Mouse (Mus musculus): ENCODE measurements around the gene Telo2. TPM values are rescaled to one million over a fixed set of nuclear protein-coding genes. Genes with fewer than 3 reads are reported as not detected.
A peak's percentile ranks its signal among the peaks of the same experiment; 100 is the strongest.
"Not testable (repeated sequence)": the region's sequence is repeated elsewhere in the genome, so short reads cannot be mapped to it uniquely, and the experiment has no call there.

Gene Telo2
- 49.1 and 51.0 TPM in 2 replicates for polyA plus RNA-seq (2016; fragmentation: Nextera tagmentation; extraction: Ambion mirVana)

- peak within 1 kb of the TSS; percentile 90 for H3K27ac ChIP-seq
- peak within 1 kb of the TSS; percentile 83 for H3K4me2 ChIP-seq (replicated peaks)
- H3K9ac ChIP-seq: peak within 1 kb of the TSS; percentile 72
- ATAC-seq (ENCODE audit: insufficient number of reproducible peaks, insufficient read depth, low FRiP score, low TSS enrichment): peak; percentile 83
- peak within 1 kb of the TSS; percentile 55 for H3K4me3 ChIP-seq
- peaks cover 14% of the 10 kb centered on the region for H3K36me3 ChIP-seq
- peaks cover 7% of the 10 kb centered on the region for H3K4me1 ChIP-seq
- no peaks in the 10 kb centered on the region for H3K9me3 ChIP-seq
- H3K27me3 ChIP-seq: no peaks in the 10 kb centered on the region
- 4% methylated on average over 40 of the region's 40 CpGs for WGBS
These were observed at the start of gene Telo2 for GRCm38 (mm10) chr17:25115664-25116432. Telo2 (minus strand) TSS chr17:25115967.

GRCm38 (mm10) chr17:25164770-25165169 is 49.0 kb upstream of the Telo2 start:
- 87% methylated on average over 3 of the region's 3 CpGs for WGBS
- H3K4me3 ChIP-seq: no peak overlapping the region
- H3K4me2 ChIP-seq (replicated peaks): no peak overlapping the region
- H3K27me3 ChIP-seq: no peaks in the 10 kb centered on the region
- H3K4me1 ChIP-seq: no peaks in the 10 kb centered on the region
- no peak overlapping the region for H3K27ac ChIP-seq
- no peaks in the 10 kb centered on the region for H3K9me3 ChIP-seq
- no peak for ATAC-seq (ENCODE audit: insufficient number of reproducible peaks, insufficient read depth, low FRiP score, low TSS enrichment)
- H3K36me3 ChIP-seq: peaks cover 16% of the 10 kb centered on the region
- H3K9ac ChIP-seq: no peak overlapping the region

- WGBS: 76% methylated on average over 7 of the region's 7 CpGs
- H3K36me3 ChIP-seq: peaks cover 25% of the 10 kb centered on the region
- ATAC-seq (ENCODE audit: insufficient number of reproducible peaks, insufficient read depth, low FRiP score, low TSS enrichment): no peak
- H3K4me1 ChIP-seq: no peaks in the 10 kb centered on the region
- no peaks in the 10 kb centered on the region for H3K27me3 ChIP-seq
- no peaks in the 10 kb centered on the region for H3K9me3 ChIP-seq
- no peak overlapping the region for H3K27ac ChIP-seq
- no peak overlapping the region for H3K4me3 ChIP-seq
- no peak overlapping the region for H3K9ac ChIP-seq
- H3K4me2 ChIP-seq (replicated peaks): no peak overlapping the region
These were observed 47.6 kb upstream of the Telo2 start for GRCm38 (mm10) chr17:25163387-25163786.

- Histone ChIP-seq H3K36me3 (peaks cover 30% of the 10 kb centered on the region), H3K27me3 (no peaks in the 10 kb centered on the region), H3K4me3 (no peak within 1 kb of the TSS), H3K27ac (no peak within 1 kb of the TSS), H3K9ac (no peak within 1 kb of the TSS), H3K9me3 (no peaks in the 10 kb centered on the region), H3K4me1 (no peaks in the 10 kb centered on the region), H3K4me2 (replicated peaks) (no peak within 1 kb of the TSS)
- WGBS: 74% methylated on average over 1 of the region's 1 CpGs
- ATAC-seq (ENCODE audit: insufficient number of reproducible peaks, insufficient read depth, low FRiP score, low TSS enrichment): no peak
These were observed 46.4 kb upstream of the Telo2 start, which contains the start of gene Ccdc154 for GRCm38 (mm10) chr17:25162161-25162560. Ccdc154 (plus strand) TSS chr17:25162461.

DNA sequence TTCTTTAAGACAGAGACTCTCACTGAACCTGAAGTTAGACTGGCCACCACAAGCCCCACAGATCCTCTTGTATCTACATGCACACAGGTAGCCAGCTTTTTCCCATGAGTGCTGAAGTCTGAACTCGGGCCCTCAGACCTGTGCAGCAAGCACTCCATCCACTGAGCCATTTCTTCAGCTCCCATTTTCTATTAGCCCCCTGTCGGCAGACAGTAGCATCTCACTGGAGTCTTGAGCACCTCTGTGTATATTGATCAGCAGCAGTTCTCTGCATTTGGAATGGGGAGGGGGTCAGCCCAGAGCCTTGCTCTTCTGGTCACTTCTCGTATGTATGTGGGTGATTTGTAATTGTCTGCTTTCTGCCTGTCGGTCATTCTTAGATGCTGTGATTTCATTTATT is 24.2 kb upstream of the Telo2 start:
- no peak overlapping the region for H3K9ac ChIP-seq
- peaks cover 12% of the 10 kb centered on the region; the same call in 1 of the 2 replicates for H3K36me3 ChIP-seq
- H3K4me1 ChIP-seq: no peaks in the 10 kb centered on the region
- no peaks in the 10 kb centered on the region for H3K27me3 ChIP-seq
- ATAC-seq (ENCODE audit: insufficient number of reproducible peaks, insufficient read depth, low FRiP score, low TSS enrichment): no peak
- no peaks in the 10 kb centered on the region for H3K9me3 ChIP-seq
- H3K4me3 ChIP-seq: no peak overlapping the region
- WGBS: 64% methylated on average over 4 of the region's 4 CpGs
- H3K4me2 ChIP-seq (replicated peaks): no peak overlapping the region
- no peak overlapping the region for H3K27ac ChIP-seq

DNA sequence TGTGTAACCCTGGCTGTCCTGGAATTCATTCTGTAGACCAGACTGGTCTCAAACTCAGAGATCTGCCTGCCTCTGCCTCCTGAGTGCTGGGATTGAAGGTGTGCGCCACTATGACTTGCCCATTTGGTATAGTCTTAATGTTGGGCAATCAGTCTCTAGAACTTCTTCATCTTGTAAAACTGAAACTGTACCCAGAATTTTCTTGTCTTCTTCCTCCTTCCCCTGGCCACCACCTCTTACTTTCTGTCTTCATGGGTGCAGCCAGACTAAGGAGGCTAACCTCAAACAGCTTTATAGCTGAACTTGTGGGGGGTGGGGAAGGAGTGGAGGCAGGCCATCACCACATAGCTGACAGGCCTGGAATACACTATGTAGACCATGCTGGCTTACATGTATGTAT is 23.0 kb upstream of the Telo2 start:
- H3K27me3 ChIP-seq: no peaks in the 10 kb centered on the region
- WGBS: 94% methylated on average over 1 of the region's 1 CpGs
- H3K4me1 ChIP-seq: peaks cover 10% of the 10 kb centered on the region
- no peak overlapping the region for H3K9ac ChIP-seq
- no peak overlapping the region for H3K4me3 ChIP-seq
- no peak for ATAC-seq (ENCODE audit: insufficient number of reproducible peaks, insufficient read depth, low FRiP score, low TSS enrichment)
- no peaks in the 10 kb centered on the region for H3K9me3 ChIP-seq
- peaks cover 12% of the 10 kb centered on the region; the same call in 1 of the 2 replicates for H3K36me3 ChIP-seq
- H3K4me2 ChIP-seq (replicated peaks): no peak overlapping the region
- no peak overlapping the region for H3K27ac ChIP-seq

DNA sequence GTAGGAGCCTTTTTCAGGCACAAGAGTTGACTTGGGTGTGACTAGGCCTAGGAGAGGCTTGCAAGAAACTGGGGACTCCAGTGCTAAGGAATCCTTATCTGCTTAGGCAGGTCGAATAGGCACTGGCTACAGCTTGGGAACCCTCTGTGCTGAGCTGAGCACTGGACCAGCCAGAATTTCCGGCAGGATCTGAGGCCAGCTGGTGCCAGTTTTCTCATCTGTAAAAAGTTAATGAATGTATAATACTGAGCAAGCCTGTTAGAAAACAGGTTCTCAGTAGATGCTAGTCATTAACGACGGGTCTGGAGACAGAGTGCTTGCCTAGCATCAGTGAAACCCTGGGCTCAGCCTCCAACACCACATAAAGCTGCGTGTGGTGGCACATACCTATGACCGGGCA is 19.9 kb upstream of the Telo2 start:
- peaks cover 10% of the 10 kb centered on the region for H3K4me1 ChIP-seq
- no peak overlapping the region for H3K27ac ChIP-seq
- no peak overlapping the region for H3K9ac ChIP-seq
- no peak for ATAC-seq (ENCODE audit: insufficient number of reproducible peaks, insufficient read depth, low FRiP score, low TSS enrichment)
- 82% methylated on average over 6 of the region's 6 CpGs for WGBS
- H3K27me3 ChIP-seq: no peaks in the 10 kb centered on the region
- no peak overlapping the region for H3K4me3 ChIP-seq
- no peak overlapping the region for H3K4me2 ChIP-seq (replicated peaks)
- 0 out of 2 replicates have a peak, but pooled peaks cover 8% of the 10 kb centered on the region for H3K36me3 ChIP-seq
- no peaks in the 10 kb centered on the region for H3K9me3 ChIP-seq

DNA sequence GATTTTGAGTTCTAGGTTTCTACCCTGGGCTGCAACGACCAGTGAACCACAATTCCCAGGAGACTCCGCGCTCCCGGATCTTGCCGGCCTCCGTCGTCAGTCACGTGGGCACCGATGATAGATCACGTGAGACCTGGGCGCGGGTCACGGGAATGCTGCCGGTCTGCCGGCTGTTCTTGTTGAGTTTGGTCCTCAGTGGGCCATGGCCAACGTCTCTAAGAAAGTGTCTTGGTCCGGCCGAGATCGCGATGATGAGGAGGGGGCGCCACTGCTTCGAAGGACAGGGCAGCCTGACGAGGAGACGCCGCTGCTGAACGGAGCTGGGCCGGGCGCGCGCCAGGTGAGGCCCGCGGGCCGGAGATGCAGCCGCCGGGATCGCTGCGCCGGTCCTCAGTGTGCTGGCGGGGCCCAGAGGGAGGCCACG is 17.5 kb upstream of the Telo2 start, which contains the start of gene Clcn7:
Clcn7 (plus strand) TSS at position 117 of the 424 bp plus-strand sequence.
- Histone ChIP-seq H3K36me3 (0 out of 2 replicates have a peak, but pooled peaks cover 8% of the 10 kb centered on the region), H3K27me3 (no peaks in the 10 kb centered on the region), H3K9me3 (no peaks in the 10 kb centered on the region), H3K4me1 (peaks cover 10% of the 10 kb centered on the region), H3K27ac (peak within 1 kb of the TSS; percentile 26; the same call in 1 of the 2 replicates), H3K4me3 (peak within 1 kb of the TSS; percentile 77), H3K9ac (peak within 1 kb of the TSS; percentile 75), H3K4me2 (replicated peaks) (peak within 1 kb of the TSS; percentile 72)
- peak; percentile 90 for ATAC-seq (ENCODE audit: insufficient number of reproducible peaks, insufficient read depth, low FRiP score, low TSS enrichment)
- WGBS: under 1% methylated on average over 40 of the region's 40 CpGs

DNA sequence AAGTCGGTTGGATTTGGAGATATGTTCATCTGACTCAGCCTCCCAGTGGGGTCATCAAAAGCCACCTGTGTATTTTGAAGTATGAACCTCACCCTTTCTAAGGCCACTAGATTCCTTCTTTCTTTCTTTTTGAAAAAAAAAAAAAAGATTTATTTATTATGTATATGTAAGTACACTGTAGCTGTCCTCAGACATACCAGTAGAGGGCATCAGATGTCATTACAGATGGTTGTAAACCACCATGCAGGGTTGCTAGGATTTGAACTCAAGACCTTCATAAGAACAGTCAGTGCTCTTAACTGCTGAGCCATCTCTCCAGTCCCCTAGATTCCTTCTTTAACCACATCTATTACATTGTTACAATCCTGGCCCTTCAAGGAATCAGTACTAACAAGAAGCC is 14.3 kb upstream of the Telo2 start:
- H3K36me3 ChIP-seq: no peaks in the 10 kb centered on the region
- no peak overlapping the region for H3K4me2 ChIP-seq (replicated peaks)
- no peak overlapping the region for H3K27ac ChIP-seq
- ATAC-seq (ENCODE audit: insufficient number of reproducible peaks, insufficient read depth, low FRiP score, low TSS enrichment): no peak
- WGBS: 78% methylated on average over 1 of the region's 1 CpGs
- peaks cover 10% of the 10 kb centered on the region for H3K4me1 ChIP-seq
- no peaks in the 10 kb centered on the region for H3K27me3 ChIP-seq
- H3K9me3 ChIP-seq: no peaks in the 10 kb centered on the region
- no peak overlapping the region for H3K9ac ChIP-seq
- no peak overlapping the region for H3K4me3 ChIP-seq

- Histone ChIP-seq H3K27me3 (0 out of 2 replicates have a peak, but pooled peaks cover 3% of the 10 kb centered on the region), H3K4me1 (no peaks in the 10 kb centered on the region), H3K4me2 (replicated peaks) (no peak overlapping the region), H3K36me3 (no peaks in the 10 kb centered on the region), H3K27ac (no peak overlapping the region), H3K9me3 (no peaks in the 10 kb centered on the region), H3K9ac (no peak overlapping the region), H3K4me3 (no peak overlapping the region)
- 78% methylated on average over 9 of the region's 9 CpGs for WGBS
- ATAC-seq (ENCODE audit: insufficient number of reproducible peaks, insufficient read depth, low FRiP score, low TSS enrichment): no peak
These were observed 11.9 kb upstream of the Telo2 start for GRCm38 (mm10) chr17:25127681-25128080.

- Histone ChIP-seq H3K9me3 (no peaks in the 10 kb centered on the region), H3K27me3 (0 out of 2 replicates have a peak, but pooled peaks cover 3% of the 10 kb centered on the region), H3K4me3 (no peak overlapping the region), H3K36me3 (no peaks in the 10 kb centered on the region), H3K27ac (no peak overlapping the region), H3K4me1 (no peaks in the 10 kb centered on the region), H3K9ac (no peak overlapping the region), H3K4me2 (replicated peaks) (no peak overlapping the region)
- 66% methylated on average over 8 of the region's 8 CpGs for WGBS
- ATAC-seq (ENCODE audit: insufficient number of reproducible peaks, insufficient read depth, low FRiP score, low TSS enrichment): no peak
These were observed 11.3 kb upstream of the Telo2 start for GRCm38 (mm10) chr17:25127079-25127478.

GRCm38 (mm10) chr17:25125442-25126060 is 9.8 kb upstream of the Telo2 start:
- ATAC-seq (ENCODE audit: insufficient number of reproducible peaks, insufficient read depth, low FRiP score, low TSS enrichment); H3K9me3 ChIP-seq; H3K4me1 ChIP-seq; H3K4me2 ChIP-seq (replicated peaks); H3K27ac ChIP-seq; H3K36me3 ChIP-seq; H3K27me3 ChIP-seq; H3K9ac ChIP-seq; H3K4me3 ChIP-seq: not testable (repeated sequence)
- WGBS: 63% methylated on average over 3 of the region's 3 CpGs

All from embryonic facial prominence, embryonic 12.5 days (tissue).